Comparison of ENCODE assay signal across 9 mouse cellular contexts in the genomic region with DNA sequence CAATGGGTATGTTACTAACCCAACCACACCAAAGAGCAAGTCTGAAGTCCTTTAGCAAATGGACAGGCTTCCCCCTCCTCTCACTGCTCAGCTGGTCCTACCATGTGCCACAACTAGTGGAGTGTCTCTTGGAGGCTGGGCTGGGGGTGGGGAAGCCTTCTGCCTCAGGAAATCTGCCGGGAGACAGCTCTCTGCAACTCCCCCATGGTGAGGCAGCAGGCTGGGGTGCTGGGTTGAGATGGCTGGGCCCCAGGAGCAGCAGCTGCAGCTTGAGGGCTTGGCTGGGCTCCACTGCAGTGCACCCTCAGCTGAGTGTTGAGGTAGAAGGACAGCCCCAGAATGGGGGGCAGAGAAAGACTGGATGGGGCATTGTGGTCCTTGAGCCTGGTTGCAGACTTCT. TPM values are rescaled to one million over a fixed set of nuclear protein-coding genes. Genes with fewer than 3 reads are reported as not detected.
A peak's percentile ranks its signal among the peaks of the same experiment; 100 is the strongest.
DNase-seq lines count a peak whose midpoint lies in the region; ATAC-seq and TF ChIP-seq lines count a peak whose summit lies in the region.
"Had no signal": no experiment of that assay in that cellular context is flagged by ENCODE, and none has a peak within 500 bp of the region (broad histone marks: within the 10 kb centered on the region; RNA-seq: fewer than 3 reads in every experiment).

No protein-coding gene starts in this region.

- intact Hi-C loops in gastrocnemius, adult 2 months (cut with DNase I): loop anchor here (2.0 to 10.0 kb wide), 3 partner anchors 13 to 199 kb away; partner anchors contain the start of genes Ribc1 and Smc1a
- intact Hi-C loops in left cerebral cortex, postnatal 25 days (cut with DNase I): loop anchor here (2.0 to 5.0 kb wide), 4 partner anchors 15 to 199 kb away; partner anchors contain the start of genes Ribc1 and Smc1a
- intact Hi-C loops in gastrocnemius, postnatal 36 days (cut with DNase I): loop anchor here (5.0 kb wide), 1 partner anchor 199 kb away; no protein-coding TSS in a partner anchor
- intact Hi-C loops in gastrocnemius, postnatal 14 days (cut with DNase I; ENCODE audit: low total_unique reads): no loop called here

- no peak for ATAC-seq in erythroblast, adult 5-6 weeks (replicated peaks; ENCODE audit: low FRiP score, poor library complexity, severe bottlenecking)

- TF ChIP-seq CTCF in gastrocnemius, adult 2 months (IDR thresholded peaks at IDR 0.05): no peak

- no peak overlapping the region for H3K27ac ChIP-seq in gastrocnemius, adult 2 months
- H3K27ac ChIP-seq: liver, embryonic 14.5 days had no signal

- H3K4me3 ChIP-seq in gastrocnemius, adult 2 months: peak overlapping the region; percentile 82

- no peak for DNase-seq in gastrocnemius, adult 2 months
- DNase-seq in gastrocnemius, adult 18-20 months (ENCODE audit: low spot score): no peak
- DNase-seq in thymus, postnatal 4 days: peak; percentile 7
- DNase-seq in thymus, adult 18-20 months: no peak
- peak; percentile 59 to 87 for DNase-seq in left cerebral cortex, postnatal 25 days (ENCODE audit: low spot score in 2 of 2)
- no peak for DNase-seq in gastrocnemius, postnatal 36 days
- DNase-seq in gastrocnemius, postnatal 14 days: no peak

RNA-seq across cellular contexts. Expression of gene Iqsec2, which starts 2.1 kb away (rescaled TPM):
- total RNA-seq in gastrocnemius, adult 2 months (2021): 10 to 100 TPM; 12.5 to 33.5 TPM
- 10 to 100 TPM; 19.3 to 25.3 TPM for total RNA-seq in gastrocnemius, adult 18-20 months (2021)
- total RNA-seq in left cerebral cortex, postnatal 25 days (2021): 100 to 1,000 TPM; 149 to 161 TPM
- 10 to 100 TPM; 17.2 to 20.8 TPM for total RNA-seq in gastrocnemius, postnatal 36 days (2021)
- total RNA-seq in gastrocnemius, postnatal 14 days (2021): 10 to 100 TPM; 15.7 to 18.3 TPM
- 0.84 and 1.2 TPM in 2 replicates for total RNA-seq in erythroblast, adult 5-6 weeks (2015; ENCODE audit: low replicate concordance)
- 0.26 TPM in 1 of 2 replicates, not detected in the other for total RNA-seq in erythroblast, adult 5-6 weeks (2017; ENCODE audit: low replicate concordance)

Comparison
In these comparisons a context has a peak if more than half of its experiments do, and no peak if none do; other contexts are left out.
1. DNase-seq: peak in thymus, postnatal 4 days (single experiment) and left cerebral cortex, postnatal 25 days (2 of 2); none in gastrocnemius, adult 2 months (single experiment), gastrocnemius, adult 18-20 months (single experiment), thymus, adult 18-20 months (0 of 2), gastrocnemius, postnatal 36 days (0 of 2) and gastrocnemius, postnatal 14 days (single experiment).
2. RNA of gene Iqsec2, which starts 2.1 kb away (total RNA-seq): 149 to 161 TPM in left cerebral cortex, postnatal 25 days, 12.5 to 33.5 TPM in gastrocnemius, adult 2 months, 19.3 to 25.3 TPM in gastrocnemius, adult 18-20 months, 17.2 to 20.8 TPM in gastrocnemius, postnatal 36 days and 15.7 to 18.3 TPM in gastrocnemius, postnatal 14 days; 0.26 to 1.2 TPM in erythroblast, adult 5-6 weeks; every median in the first group is over 4 times any median in the second.